Mouse (Mus musculus): ENCODE measurements around the gene Mapk10. TPM values are rescaled to one million over a fixed set of nuclear protein-coding genes. Genes with fewer than 3 reads are reported as not detected.
"Not testable (repeated sequence)": the region's sequence is repeated elsewhere in the genome, so short reads cannot be mapped to it uniquely, and the experiment has no call there.

The Mapk10 gene
- total RNA-seq, 4 experiments from 2014 or later, result 1.3 to 2.6 (median 1.8) TPM

GRCm38 (mm10) chr5:102976540-102976939 lies 234.6 kb downstream of the Mapk10 start:
- DNase-seq (ENCODE audit: low spot score in 2 of 2), result no peak

- no peak for DNase-seq (ENCODE audit: low spot score in 2 of 2)
These were observed 236.7 kb downstream of the Mapk10 start for GRCm38 (mm10) chr5:102974400-102974799.

- DNase-seq (ENCODE audit: low spot score in 2 of 2), result no peak
These were observed 246.7 kb downstream of the Mapk10 start for GRCm38 (mm10) chr5:102964396-102964795.

- no peak for DNase-seq (ENCODE audit: low spot score in 2 of 2)
These were observed 257.7 kb downstream of the Mapk10 start for GRCm38 (mm10) chr5:102953414-102953813.

- no peak for DNase-seq (ENCODE audit: low spot score in 2 of 2)
These were observed 258.2 kb downstream of the Mapk10 start for GRCm38 (mm10) chr5:102952918-102953317.

GRCm38 (mm10) chr5:102947061-102947711 lies 263.9 kb downstream of the Mapk10 start:
- no peak for DNase-seq (ENCODE audit: low spot score in 2 of 2)

GRCm38 (mm10) chr5:102946625-102947024 lies 264.5 kb downstream of the Mapk10 start:
- DNase-seq (ENCODE audit: low spot score in 2 of 2), result no peak

GRCm38 (mm10) chr5:102943864-102944630 lies 267.1 kb downstream of the Mapk10 start:
- DNase-seq (ENCODE audit: low spot score in 2 of 2), result not testable (repeated sequence)

- no peak for DNase-seq (ENCODE audit: low spot score in 2 of 2)
These were observed 281.0 kb downstream of the Mapk10 start for GRCm38 (mm10) chr5:102930161-102930560.

- no peak for DNase-seq (ENCODE audit: low spot score in 2 of 2)
These were observed 284.3 kb downstream of the Mapk10 start for GRCm38 (mm10) chr5:102926786-102927185.

GRCm38 (mm10) chr5:102920199-102920598 lies 290.9 kb downstream of the Mapk10 start:
- DNase-seq (ENCODE audit: low spot score in 2 of 2), result no peak

GRCm38 (mm10) chr5:102905441-102906211 lies 305.5 kb downstream of the Mapk10 start:
- DNase-seq (ENCODE audit: low spot score in 2 of 2), result no peak

- DNase-seq (ENCODE audit: low spot score in 2 of 2), result no peak
These were observed 307.1 kb downstream of the Mapk10 start for GRCm38 (mm10) chr5:102904066-102904465.

GRCm38 (mm10) chr5:102903487-102903886 lies 307.6 kb downstream of the Mapk10 start:
- DNase-seq (ENCODE audit: low spot score in 2 of 2), result no peak

- no peak for DNase-seq (ENCODE audit: low spot score in 2 of 2)
These were observed 310.0 kb downstream of the Mapk10 start for GRCm38 (mm10) chr5:102901176-102901575.

GRCm38 (mm10) chr5:102899680-102900215 lies 311.4 kb downstream of the Mapk10 start:
- no peak for DNase-seq (ENCODE audit: low spot score in 2 of 2)

GRCm38 (mm10) chr5:102898301-102898700 lies 312.8 kb downstream of the Mapk10 start:
- DNase-seq (ENCODE audit: low spot score in 2 of 2), result no peak

- DNase-seq (ENCODE audit: low spot score in 2 of 2), result no peak
These were observed 318.9 kb downstream of the Mapk10 start for GRCm38 (mm10) chr5:102892226-102892625.

- no peak for DNase-seq (ENCODE audit: low spot score in 2 of 2)
These were observed 322.0 kb downstream of the Mapk10 start for GRCm38 (mm10) chr5:102889163-102889488.

- no peak for DNase-seq (ENCODE audit: low spot score in 2 of 2)
These were observed 322.5 kb downstream of the Mapk10 start for GRCm38 (mm10) chr5:102888482-102889162.

- DNase-seq (ENCODE audit: low spot score in 2 of 2), result no peak
These were observed 335.5 kb downstream of the Mapk10 start for GRCm38 (mm10) chr5:102875628-102876027.

Measured in gastrocnemius, adult 8-10 months (tissue).